Mouse (Mus musculus): ENCODE results near the gene Coasy.
"Not testable (repeated sequence)": the region's sequence is repeated elsewhere in the genome, so short reads cannot be mapped to it uniquely, and the experiment has no call there.

Gene Coasy

DNA sequence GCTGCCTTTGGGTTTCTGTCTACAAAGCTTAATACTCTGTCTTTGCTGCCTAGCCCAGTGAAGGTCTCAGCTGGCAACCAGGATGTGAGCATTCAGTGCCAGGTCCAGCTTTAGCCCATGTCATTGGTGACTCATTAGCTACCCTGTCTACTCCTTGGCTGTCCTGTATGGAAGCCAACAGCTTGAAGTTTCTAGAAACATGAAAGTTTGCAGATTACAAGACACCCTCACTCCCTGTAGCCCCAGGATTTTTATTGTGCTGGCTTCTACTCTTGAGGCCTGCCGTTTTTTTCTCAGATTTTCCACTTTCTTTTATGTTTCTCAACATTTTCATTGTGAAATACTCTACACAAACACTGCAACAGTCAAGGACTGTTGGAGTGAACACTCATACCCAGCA, 7.6 kb downstream of the Coasy start:
- no peak for DNase-seq

DNA sequence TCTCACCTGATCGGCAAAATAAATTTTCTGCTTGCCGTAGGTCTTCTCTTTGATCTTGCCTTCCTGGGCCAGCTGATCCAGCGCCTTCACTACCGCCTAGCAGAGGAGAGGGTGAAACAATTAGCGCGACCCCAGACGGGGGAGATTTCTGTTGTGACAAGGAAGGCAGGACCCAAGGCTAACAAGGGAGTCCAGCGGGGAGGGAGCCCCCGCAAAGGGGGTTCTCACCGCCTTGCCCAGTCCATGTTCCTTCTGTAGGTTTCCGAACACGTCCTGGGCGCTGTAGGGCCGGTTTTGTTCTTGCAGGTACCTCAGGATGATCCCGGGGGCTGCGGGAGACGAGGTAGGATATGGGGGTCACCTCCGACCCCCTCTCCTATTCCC, 12.6 kb downstream of the Coasy start:
- no peak for DNase-seq

DNA sequence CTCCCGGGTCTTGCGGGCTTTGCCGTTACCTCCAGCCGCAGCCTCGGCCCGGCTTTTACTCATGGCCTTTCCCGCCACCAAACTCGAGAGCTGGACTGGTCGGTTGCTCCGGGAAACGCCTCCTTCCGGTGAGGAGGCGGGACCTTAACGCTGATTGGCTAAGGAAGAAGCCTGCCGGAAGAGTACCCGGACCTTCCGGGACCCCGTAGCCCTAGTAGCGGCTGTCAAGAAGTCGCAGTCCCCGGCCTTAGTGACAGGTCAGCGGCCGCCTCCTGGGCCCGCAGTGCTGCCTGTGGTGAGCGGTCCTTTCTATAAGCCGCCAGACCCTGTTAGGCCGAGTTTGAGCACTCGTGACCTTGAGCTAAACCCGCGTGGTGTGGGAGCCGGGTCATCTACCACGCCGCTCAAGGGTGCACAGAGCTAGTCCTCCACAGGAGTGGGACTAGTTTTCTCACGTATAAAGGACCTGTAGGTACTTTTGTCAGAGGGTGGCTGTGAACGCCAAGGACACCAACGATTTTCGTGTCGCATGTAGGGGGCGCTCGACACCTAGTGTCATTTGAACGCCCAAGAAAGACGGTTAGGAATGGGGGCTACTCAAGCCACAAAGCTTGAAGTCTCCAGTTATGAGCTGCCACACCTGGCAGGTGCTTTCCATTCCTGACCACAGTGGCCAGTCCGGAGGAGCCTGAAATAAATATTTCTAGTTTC, 13.1 kb downstream of the Coasy start, which contains the start of gene Psmc3ip:
Psmc3ip (minus strand) TSS at position 123 of the 711 bp plus-strand sequence.
- peak; percentile 97 for DNase-seq

DNA sequence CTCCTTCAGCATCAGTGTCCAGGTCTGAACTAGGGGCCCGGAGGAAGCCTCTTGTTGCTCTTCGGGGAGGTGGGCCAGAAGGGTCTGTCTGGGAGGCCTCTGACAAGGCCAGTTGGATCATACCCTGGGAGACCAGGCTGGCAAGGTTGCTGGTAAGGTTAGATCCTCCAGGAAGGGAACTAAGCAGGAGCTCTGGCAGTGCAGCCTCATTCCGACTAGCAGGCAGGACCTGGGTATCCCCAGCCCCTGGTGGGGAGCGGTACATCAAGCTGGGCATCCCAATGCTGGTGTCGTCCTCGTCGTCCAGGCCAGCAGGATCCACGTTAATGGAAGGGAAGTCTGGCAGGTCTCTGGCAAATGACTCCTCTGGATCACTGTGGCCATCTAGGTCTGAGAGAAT, 15.9 kb downstream of the Coasy start:
- no peak for DNase-seq

DNA sequence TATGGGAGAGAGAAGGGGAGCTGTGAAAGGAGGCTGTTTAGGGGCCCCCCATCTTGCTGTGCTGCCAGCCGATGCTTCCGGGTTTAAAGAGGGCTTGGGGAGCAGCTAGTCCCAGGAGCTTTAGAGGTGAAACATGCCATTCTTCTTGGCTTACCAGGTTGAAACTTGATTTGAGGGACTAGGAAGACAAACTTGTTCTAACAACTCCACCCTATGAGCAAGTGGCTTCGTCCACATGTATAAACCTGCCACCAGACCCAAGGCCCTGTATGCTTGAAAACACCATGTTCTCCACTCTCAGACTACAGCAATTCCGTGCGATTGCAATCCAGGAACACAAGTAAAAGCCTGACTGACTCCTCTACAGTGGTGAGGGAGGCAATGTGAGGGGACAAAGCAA, 20.6 kb downstream of the Coasy start:
- DNase-seq = no peak

DNA sequence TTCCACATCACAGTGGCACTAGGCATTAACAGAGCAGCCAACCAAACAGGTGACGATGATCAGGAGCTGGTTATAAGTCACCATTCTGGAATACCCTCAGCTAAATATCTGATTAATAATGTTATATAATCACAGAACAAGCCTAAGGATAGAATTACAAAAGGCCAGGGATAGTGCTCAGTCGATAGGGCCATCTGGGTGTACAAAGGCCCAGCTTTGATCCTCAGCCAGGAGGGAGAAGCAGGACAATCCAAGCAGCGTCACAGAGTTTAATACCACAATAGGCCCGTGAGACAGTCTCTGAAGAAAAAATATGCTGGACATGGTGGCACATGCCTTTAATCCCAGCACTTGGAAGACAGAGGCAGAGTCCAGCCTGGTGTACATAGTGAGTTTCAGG, 27.0 kb downstream of the Coasy start:
- DNase-seq = no peak

DNA sequence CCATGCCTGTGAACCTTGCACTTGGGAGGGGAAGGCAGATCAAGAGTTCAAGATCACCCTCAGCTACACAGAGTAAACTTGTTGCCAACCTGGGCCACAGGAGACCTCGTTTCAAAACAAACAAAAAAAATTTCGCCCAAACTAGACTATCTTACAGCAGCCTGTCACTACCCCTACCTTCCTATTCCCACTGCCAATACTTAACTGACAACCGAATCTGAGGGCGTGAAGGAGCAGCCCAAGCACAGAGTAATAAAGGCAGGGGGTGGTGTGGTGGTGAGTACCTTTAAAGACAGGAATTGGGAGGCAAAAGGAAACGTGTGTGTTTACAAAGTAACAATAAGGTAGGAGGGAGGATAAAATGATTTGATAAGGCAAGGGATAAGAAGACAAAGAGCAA, 28.3 kb downstream of the Coasy start:
- DNase-seq = no peak

DNA sequence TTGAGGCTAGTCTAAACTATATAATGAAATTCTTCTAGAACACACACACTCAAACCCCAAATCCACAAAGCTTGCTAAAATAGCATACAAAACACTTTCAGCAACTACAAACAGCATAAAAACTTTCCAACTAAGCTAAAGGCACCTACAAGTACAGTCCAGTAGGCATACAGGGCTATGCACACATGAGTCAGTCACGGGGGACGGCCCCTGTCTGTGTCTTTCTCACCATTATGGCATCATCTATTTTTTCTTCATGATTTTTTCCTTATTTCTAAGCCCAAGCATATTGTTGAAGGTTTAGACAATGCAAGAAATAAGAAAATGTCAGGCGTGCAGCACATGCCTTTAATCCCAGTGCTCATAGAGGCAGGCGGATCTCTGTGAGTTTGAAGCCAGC, 28.8 kb downstream of the Coasy start:
- no peak for DNase-seq

DNA sequence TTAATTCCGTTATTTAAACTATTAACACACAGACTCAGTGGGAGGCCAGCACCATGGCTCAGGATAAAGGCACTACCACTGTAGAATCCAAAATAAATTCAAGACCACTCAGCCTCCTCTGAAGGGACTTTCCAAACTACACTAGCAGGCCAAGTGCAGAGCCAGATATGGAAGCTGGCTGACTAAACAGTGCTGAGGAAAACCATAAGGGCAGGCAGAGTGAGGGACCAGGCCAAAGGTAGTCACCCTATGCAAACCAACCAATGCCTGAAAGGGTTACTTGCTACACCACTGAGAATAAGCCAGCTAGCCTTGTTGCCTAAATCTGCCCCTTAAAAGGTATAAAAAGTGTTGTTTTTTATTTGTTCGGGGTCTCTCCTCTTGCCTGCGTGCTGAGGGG, 29.8 kb downstream of the Coasy start:
- DNase-seq = no peak

DNA sequence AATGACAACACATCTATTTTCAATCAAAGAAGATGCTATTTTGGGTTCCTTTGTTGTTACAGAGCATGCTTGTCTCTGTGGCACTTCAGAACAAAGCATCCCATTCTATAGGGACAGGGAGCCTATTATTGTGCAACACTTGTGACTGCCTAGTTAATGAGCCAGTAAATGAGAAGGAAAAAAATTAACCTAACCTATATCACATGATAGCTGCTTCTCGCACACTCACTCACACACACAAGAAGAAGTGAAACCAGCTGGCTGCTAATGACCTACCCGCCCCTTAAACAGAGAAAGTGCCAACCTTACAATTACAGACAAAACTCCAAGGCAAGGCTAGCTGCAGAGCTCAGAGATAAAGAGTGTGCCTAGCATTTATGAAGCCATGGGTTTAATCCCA, 33.2 kb downstream of the Coasy start:
- peak; percentile 85 for DNase-seq

DNA sequence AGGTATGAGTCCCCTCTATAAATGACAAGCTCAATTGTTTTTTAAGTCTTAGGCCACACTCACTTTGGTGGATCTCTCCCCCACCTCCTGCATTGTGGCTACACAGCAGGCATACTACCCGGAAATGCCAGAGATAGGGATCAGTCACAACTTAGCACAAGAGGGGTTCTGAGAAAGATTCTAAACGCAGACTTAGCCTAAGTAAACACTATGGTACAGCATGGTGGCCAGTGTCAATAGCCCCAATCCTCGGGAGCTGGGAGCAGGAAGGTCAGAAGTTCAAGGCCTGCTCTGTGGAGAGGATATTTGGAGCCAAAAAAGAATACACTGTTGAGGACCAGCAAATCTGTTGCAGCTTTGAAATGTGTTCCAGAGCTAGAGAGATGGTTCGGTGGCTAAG, 35.7 kb downstream of the Coasy start:
- no peak for DNase-seq

DNA sequence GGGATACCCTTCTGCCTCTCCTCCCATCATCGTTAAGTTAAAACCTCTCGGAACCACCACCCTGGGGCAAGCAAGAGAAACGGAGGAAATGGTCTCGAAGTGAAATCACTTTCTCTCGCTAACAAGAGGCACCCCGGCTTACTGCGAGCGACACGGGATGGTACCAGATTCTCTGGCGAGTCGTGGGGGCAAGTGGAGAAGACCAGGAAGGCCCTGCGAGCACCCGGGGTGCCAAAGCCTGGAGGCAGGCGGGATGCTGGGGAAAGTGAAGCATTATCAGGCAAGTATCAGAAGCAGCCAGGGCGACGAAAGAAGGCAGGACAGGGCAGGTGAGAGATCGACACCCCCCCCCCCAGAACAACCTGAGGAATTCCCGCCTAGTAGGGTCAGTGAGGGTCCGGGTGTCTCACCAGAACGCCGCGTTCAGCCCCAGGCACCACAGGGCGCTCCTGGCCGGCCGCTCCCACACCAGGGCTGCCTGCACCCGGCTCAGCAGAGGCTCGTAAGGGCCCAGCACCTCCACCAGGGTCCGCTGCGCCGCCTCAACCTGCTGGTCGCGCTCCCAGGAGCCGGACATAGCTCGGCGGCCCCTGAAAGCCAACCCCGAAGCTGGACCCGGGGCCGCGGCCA, 36.9 kb downstream of the Coasy start:
- no peak for DNase-seq

DNA sequence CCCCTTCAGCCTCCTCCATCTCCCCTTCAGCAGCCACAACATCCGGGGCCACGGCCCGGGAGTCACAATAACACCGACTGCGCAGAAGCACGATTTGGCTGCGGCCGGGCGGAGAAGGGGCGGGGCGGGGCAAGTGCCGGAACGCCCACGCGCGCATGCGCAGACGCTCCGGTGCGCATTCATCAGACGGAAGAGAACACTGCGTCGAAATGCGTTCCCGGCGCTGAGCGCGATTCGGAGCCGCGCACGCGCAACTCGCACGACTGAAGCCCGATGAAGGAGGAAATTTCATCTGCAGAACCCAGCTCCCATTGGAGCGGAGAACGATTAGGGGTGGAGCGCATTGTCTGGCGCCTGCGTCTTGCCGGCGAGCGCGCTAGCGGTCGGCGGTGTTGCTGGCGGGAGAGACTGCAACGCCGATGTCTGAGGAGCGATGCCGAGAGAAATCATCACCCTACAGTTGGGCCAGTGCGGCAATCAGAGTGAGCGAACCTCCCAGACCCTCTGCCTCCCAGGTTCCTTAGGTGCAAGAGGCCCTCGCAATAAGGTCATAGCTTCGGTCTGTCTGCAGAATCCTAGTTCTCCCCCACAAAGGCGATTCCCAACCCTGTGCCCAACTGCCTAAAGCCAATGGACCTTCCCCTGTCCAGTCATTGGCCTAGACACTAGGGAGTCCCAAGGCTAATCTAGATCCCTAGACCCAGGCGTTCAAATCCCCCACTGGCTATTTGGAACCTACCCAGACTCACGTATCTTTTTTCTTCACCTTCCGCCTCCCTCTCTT, 37.6 kb downstream of the Coasy start, which contains the start of the genes Retreg3 and Tubg1:
Retreg3 (minus strand) TSS at position 133 of the 784 bp plus-strand sequence.
Tubg1 (plus strand) TSS at position 178 of the 784 bp plus-strand sequence.
- peak; percentile 100 for DNase-seq

DNA sequence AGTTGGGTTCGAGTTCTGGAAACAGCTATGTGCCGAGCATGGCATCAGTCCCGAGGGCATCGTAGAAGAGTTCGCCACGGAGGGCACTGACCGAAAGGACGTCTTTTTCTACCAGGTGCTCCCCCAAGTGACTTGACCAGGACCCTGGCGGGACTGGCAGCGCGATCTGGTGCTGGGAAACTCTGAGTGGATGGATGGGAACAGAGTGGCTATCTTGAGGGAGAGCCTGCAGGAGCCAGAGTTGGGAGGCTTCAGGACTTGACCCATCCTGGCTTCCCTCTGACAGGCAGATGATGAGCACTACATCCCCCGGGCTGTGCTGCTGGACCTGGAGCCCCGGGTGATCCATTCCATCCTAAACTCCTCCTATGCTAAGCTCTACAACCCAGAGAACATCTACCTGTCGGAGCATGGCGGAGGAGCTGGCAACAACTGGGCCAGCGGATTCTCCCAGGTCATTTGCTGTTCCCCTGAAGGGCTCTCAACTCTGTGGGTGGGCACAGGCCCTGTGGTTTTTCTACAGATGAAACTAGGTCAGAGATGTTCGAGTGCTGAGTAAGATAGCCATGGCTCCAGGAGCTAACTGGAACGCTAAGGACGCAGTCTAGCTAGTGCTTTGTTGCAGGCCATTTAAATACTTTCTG, 38.3 kb downstream of the Coasy start:
- peak; percentile 32 for DNase-seq

DNA sequence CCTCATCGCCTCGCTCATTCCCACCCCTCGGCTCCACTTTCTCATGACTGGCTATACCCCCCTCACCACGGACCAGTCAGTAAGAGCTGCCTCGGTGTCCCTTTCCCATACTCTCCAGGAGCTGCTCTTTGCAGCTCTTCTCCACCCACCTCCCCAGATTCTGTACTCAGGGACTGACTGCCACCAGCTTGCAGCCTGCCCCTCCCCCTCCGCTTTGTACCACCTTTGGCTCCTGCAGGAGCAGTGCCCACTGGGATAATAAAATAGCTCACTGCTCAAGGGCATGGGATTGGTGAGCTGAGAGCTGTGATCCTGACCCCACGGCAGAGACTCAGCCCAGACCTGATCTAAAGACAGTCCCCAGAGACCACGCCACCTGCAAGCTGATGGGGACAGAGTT, 42.1 kb downstream of the Coasy start:
- not testable (repeated sequence) for DNase-seq

DNA sequence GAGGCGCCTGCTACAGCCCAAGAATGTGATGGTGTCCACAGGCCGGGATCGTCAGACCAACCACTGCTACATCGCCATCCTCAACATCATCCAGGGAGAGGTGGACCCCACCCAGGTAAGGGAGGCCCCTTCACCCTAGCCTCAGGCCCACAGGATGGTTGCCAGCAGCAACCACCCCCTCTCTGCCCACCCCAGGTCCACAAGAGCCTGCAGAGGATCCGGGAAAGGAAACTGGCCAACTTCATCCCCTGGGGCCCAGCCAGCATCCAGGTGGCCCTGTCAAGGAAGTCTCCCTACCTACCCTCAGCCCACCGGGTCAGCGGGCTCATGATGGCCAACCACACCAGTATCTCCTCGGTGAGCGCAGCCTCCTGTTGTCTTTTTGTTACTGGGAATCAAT, 42.6 kb downstream of the Coasy start:
- not testable (repeated sequence) for DNase-seq

DNA sequence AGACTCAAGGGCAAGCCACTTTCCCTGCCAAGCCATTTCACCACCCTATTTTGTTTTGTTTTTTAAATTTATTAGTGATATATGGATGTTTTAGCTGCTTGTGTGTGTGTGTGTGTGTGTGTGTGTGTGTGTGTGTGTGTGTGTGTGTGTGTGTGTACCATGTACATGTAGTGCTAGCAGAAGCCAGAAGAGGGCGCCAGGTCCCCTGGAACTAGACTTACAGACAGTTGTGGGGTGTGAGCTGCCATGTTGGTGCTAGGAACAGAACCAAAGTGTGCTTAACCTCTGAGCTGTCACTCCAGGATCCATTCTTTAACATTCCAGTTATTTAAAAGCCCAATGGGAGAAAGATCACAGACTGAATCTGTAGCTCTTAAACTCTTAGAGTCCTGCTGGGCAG, 44.7 kb downstream of the Coasy start:
- DNase-seq = no peak

DNA sequence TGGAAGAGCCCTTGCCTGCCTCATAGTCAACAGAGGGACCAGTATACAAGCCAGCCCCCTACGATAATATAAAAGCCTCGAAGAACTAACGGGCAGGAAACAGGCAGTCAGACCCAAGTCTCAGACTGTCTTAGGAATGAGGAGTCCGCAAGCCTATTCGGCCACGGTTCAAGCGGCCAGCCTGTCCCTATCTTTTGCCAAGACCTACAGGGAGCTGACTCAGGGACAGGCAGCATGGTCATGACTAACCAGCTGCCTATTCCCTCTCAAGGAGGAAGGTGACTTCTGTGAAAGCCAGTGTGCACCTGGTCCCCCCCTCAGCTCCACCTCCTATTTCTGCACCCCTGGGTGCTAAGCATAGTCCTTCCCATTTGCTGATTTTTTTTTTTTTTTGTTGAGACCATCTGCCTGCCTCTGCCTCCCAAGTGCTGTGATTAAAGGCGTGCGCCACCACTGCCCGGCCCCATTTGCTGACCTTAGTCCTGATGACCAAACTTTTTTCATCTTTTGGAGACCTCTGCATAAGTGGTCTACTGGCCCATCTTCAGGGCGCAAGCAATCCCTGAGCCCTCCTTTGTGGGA, 46.7 kb downstream of the Coasy start:
- no peak for DNase-seq

DNA sequence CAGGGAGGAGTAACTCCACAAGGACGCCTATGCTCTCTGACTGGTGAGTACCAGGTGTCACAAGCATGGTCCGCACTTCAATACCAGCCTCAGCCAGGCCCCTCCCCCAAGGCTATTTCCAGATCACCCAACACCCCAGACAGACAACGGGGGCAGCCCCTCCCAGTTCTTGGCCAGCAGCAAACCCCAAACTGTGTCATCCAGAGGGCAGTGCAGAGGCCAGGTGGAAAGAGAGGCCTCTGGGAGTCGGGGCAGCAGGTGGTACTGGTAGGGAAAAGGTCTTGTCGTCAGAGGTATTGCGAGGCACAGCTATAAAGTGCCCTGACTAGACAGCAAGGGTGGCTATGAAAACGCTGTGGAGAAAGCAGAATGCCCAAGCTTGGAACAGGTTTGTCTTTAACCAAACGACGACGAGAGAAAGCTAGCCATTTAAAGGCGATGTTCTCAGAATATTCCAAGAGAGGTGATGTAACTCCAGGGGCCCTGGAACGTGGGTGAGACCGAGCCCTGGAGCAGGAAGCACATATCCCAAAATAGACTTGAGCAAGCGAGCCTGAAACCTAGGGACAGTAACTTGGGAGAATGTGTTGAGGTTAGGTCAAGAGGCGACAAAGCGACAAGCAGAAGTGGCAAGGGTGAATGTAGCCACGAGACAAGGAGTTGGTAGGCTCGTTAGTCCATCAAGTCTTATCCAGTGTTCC, 47.8 kb downstream of the Coasy start:
- DNase-seq = peak; percentile 41

DNA sequence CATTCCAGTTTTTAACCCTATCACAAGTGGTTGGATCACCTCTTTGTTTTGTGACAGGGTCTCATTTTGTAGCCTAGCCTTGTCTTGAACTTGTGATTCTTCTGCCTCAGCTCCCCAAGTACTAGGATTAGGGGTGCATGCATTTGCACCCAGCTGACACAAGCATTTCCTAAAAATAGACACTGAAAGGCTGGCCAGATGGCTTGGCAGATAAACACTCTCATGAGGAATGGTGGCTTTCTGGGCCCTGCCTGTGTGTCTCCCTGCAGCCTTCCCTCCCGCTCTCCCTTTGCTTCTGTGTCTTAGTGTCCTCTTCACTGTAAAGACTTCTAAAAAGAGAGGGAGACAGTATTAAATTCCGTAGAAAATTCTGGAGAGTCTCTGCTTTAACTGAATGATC, 48.8 kb downstream of the Coasy start:
- no peak for DNase-seq

DNA sequence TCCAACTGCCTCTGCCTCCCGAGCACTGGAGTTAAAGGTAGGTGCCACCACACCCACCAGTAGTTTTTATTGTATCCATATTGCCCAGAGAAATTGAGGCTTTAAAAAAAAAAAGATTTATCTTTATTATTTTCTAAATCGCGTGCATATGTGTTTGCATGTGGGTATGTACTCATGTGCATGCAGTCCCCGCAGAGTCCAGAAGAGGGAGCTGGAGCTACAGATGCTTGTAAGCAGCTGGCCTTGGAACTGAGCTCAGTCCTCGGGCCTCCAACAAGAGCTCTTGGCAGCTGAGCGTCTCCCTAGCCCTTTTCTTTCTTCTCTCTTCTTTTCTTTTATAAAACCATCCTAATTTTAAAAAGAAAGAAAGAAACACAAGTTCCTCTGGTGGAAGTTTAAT, 49.3 kb downstream of the Coasy start:
- DNase-seq = peak; percentile 63

DNA sequence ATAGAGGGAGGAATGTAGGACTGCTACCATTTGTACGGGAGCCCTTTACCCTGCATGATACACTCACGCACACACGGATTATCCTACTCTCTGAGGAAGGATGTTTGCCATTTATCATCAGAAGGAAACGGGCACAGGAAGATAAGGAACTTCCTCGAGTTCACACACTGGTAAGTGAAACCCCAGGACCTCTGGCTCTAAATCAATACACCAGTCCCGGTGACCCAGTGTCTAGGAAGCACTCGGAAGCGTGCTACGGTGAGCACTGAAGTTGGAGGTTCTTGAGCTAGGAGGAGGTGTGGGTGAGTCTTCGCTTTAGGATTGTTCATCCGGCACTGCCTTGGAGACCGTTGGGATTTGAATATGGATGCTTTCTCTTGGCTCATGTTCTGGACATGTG, 50.7 kb downstream of the Coasy start:
- DNase-seq = no peak

All from retina, postnatal 1 day (tissue).